Mouse (Mus musculus) liver, embryonic 14.5 days (tissue): ENCODE data around the gene Galnt15.

Experiments used
- CTCF ChIP-seq: IDR thresholded peaks from 2 replicates; pipeline ENCODE4 v1.5.1; 2016; ENCODE audit warnings: antibody characterized with exemption, low read depth, control low read depth
- EP300 ChIP-seq: IDR thresholded peaks from 2 replicates; pipeline ENCODE4 v1.6.1; 2016; ENCODE audit warnings: antibody characterized with exemption, low read depth

GRCm38 (mm10) chr14:32042108-32042507 lies 13.3 kb downstream of the Galnt15 start:
- TF ChIP-seq CTCF (no peak), EP300 (no peak)
